Mouse (Mus musculus) MEL (cell line): Measurements from ENCODE around the gene Rinl. TPM values are rescaled to one million over a fixed set of nuclear protein-coding genes. Genes with fewer than 3 reads are reported as not detected.
A peak's percentile ranks its signal among the peaks of the same experiment; 100 is the strongest.

Source experiments
- DNase-seq: peaks from one replicate; pipeline ENCODE4 v3.0.0; 2011; ENCODE audit warnings: low read depth, low spot score
- H3K27ac ChIP-seq: 2 replicates; pipeline ENCODE4 v1.5.1; 2012; ENCODE audit warnings: low read depth, mild to moderate bottlenecking, control low read depth, low read length, moderate library complexity; ENCODE audit not compliant: control insufficient read depth
- H3K27me3 ChIP-seq, 2 experiments: fragments of 150-350 bp in 1 of 2; sonication (generic) in 1 of 2; 2 replicates each; pipeline ENCODE4 v1.6.1; 2012; ENCODE audit warnings: low read length in 2 of 2, mild to moderate bottlenecking in 2 of 2, improper control_type of control experiment in 1 of 2, moderate library complexity in 1 of 2; ENCODE audit not compliant: insufficient read depth in 2 of 2, control insufficient read depth in 1 of 2
- H3K36me3 ChIP-seq, 2 experiments: 2 replicates each; pipeline ENCODE4 v1.6.1; 2012 to 2014; ENCODE audit warnings: low read length in 2 of 2, improper control_type of control experiment in 1 of 2, inconsistent platforms in 1 of 2, mild to moderate bottlenecking in 1 of 2; ENCODE audit not compliant: insufficient read depth in 2 of 2, control insufficient read depth in 1 of 2
- H3K4me1 ChIP-seq, 2 experiments: fragments of 150-350 bp in 1 of 2; sonication (generic) in 1 of 2; 2 replicates each; pipeline ENCODE4 v1.6.1; 2012; ENCODE audit warnings: low read length in 2 of 2, improper control_type of control experiment in 1 of 2, mild to moderate bottlenecking in 1 of 2; ENCODE audit not compliant: insufficient read depth in 2 of 2, control insufficient read depth in 1 of 2
- H3K4me3 ChIP-seq, 2 experiments: fragments of 150-350 bp in 1 of 2; sonication (generic) in 1 of 2; 2 replicates each; pipeline ENCODE4 v1.5.1; 2012; ENCODE audit warnings: low read depth in 2 of 2, low read length in 2 of 2, mild to moderate bottlenecking in 2 of 2, moderate library complexity in 2 of 2, control low read depth in 1 of 2, improper control_type of control experiment in 1 of 2; ENCODE audit not compliant: control insufficient read depth in 1 of 2, insufficient read depth in 1 of 2
- H3K79me2 ChIP-seq: 2 replicates; pipeline ENCODE4 v1.6.1; 2012; ENCODE audit warnings: mild to moderate bottlenecking, low read length, moderate library complexity; ENCODE audit not compliant: control insufficient read depth, poor library complexity, insufficient read depth
- H3K9ac ChIP-seq: 2 replicates; pipeline ENCODE4 v1.6.1; 2012; ENCODE audit warnings: low read depth, mild to moderate bottlenecking, control low read depth, low read length, moderate library complexity; ENCODE audit not compliant: control insufficient read depth, poor library complexity, severe bottlenecking
- H3K9me3 ChIP-seq: fragments of 150-350 bp; sonication (generic); replicated peaks from 2 replicates; pipeline ENCODE4 v1.6.1; 2012; ENCODE audit warnings: mild to moderate bottlenecking, low read length, improper control_type of control experiment, moderate library complexity; ENCODE audit not compliant: insufficient read depth
- BHLHE40 ChIP-seq: IDR thresholded peaks from 2 replicates; pipeline ENCODE4 v1.6.1; 2012; ENCODE audit warnings: low read depth, mild to moderate bottlenecking, inconsistent platforms, low read length, improper control_type of control experiment, borderline replicate concordance
- CHD1 ChIP-seq: IDR thresholded peaks from 2 replicates; pipeline ENCODE4 v1.6.1; 2012; ENCODE audit warnings: low read depth, mild to moderate bottlenecking, inconsistent platforms, low read length, improper control_type of control experiment
- CHD2 ChIP-seq: IDR thresholded peaks from 2 replicates; pipeline ENCODE4 v1.6.1; 2011; ENCODE audit warnings: low read length, improper control_type of control experiment
- E2F4 ChIP-seq: IDR thresholded peaks from 2 replicates; pipeline ENCODE4 v1.6.1; 2011; ENCODE audit warnings: low read depth, low read length, improper control_type of control experiment, borderline replicate concordance
- ETS1 ChIP-seq: IDR thresholded peaks from 2 replicates; pipeline ENCODE4 v1.6.1; 2012; ENCODE audit warnings: low read depth, mild to moderate bottlenecking, inconsistent platforms, low read length, improper control_type of control experiment, moderate library complexity
- GABPA ChIP-seq: IDR thresholded peaks from 2 replicates; pipeline ENCODE4 v1.6.1; 2012; ENCODE audit warnings: low read depth, mild to moderate bottlenecking, inconsistent platforms, low read length, improper control_type of control experiment, moderate library complexity
- GATA1 ChIP-seq: IDR thresholded peaks from 2 replicates; pipeline ENCODE4 v1.6.1; 2011; ENCODE audit warnings: low read depth, low read length, improper control_type of control experiment
- HCFC1 ChIP-seq: IDR thresholded peaks from 2 replicates; pipeline ENCODE4 v1.6.1; 2012; ENCODE audit warnings: low read depth, mild to moderate bottlenecking, inconsistent platforms, low read length, improper control_type of control experiment, moderate library complexity
- JUND ChIP-seq: IDR thresholded peaks from 2 replicates; pipeline ENCODE4 v1.6.1; 2011; ENCODE audit warnings: low read depth, mild to moderate bottlenecking, improper control_type of control experiment, low read length
- MEF2A ChIP-seq: IDR thresholded peaks from 2 replicates; pipeline ENCODE4 v1.6.1; 2014; ENCODE audit warnings: low read depth, mild to moderate bottlenecking, inconsistent platforms, low read length, improper control_type of control experiment; ENCODE audit not compliant: poor library complexity, insufficient replicate concordance, severe bottlenecking; ENCODE audit errors: extremely low read depth
- MXI1 ChIP-seq: IDR thresholded peaks from 2 replicates; pipeline ENCODE4 v1.6.1; 2011; ENCODE audit warnings: mild to moderate bottlenecking, low read depth, low read length, improper control_type of control experiment
- MYB ChIP-seq: IDR thresholded peaks from 2 replicates; pipeline ENCODE4 v1.6.1; 2011; ENCODE audit warnings: mild to moderate bottlenecking, low read depth, low read length, improper control_type of control experiment
- MYC ChIP-seq: IDR thresholded peaks from 2 replicates; pipeline ENCODE4 v1.6.1; 2011; ENCODE audit warnings: low read depth, mild to moderate bottlenecking, low read length, improper control_type of control experiment, moderate library complexity
- NELFE ChIP-seq: IDR thresholded peaks from 2 replicates; pipeline ENCODE4 v1.6.1; 2011; ENCODE audit warnings: low read depth, low read length, improper control_type of control experiment
- NRF1 ChIP-seq: IDR thresholded peaks from 2 replicates; pipeline ENCODE4 v1.6.1; 2014; ENCODE audit warnings: low read depth, mild to moderate bottlenecking, inconsistent platforms, low read length, improper control_type of control experiment, moderate library complexity; ENCODE audit not compliant: poor library complexity, insufficient read depth, severe bottlenecking
- POLR2A ChIP-seq, 2 experiments: IDR thresholded peaks; 2 replicates each; pipeline ENCODE4 v1.6.1; 2011 to 2012; ENCODE audit warnings: low read length in 2 of 2, mild to moderate bottlenecking in 2 of 2, control low read depth in 1 of 2, improper control_type of control experiment in 1 of 2, low read depth in 1 of 2, moderate library complexity in 1 of 2; ENCODE audit not compliant: control insufficient read depth in 1 of 2, insufficient read depth in 1 of 2, poor library complexity in 1 of 2
- POLR2AphosphoS2 ChIP-seq: IDR thresholded peaks from 2 replicates; pipeline ENCODE4 v1.6.1; 2011; ENCODE audit warnings: low read length, improper control_type of control experiment
- POLR2AphosphoS5 ChIP-seq: IDR thresholded peaks from 2 replicates; pipeline ENCODE4 v1.6.1; 2012; ENCODE audit warnings: low read depth, borderline replicate concordance, mild to moderate bottlenecking, inconsistent platforms, low read length, moderate library complexity, mixed read lengths
- RAD21 ChIP-seq: IDR thresholded peaks from 2 replicates; pipeline ENCODE4 v1.6.1; 2011; ENCODE audit warnings: mild to moderate bottlenecking, low read depth, low read length, improper control_type of control experiment
- RCOR1 ChIP-seq: IDR thresholded peaks from 2 replicates; pipeline ENCODE4 v1.6.1; 2012; ENCODE audit warnings: low read depth, mild to moderate bottlenecking, inconsistent platforms, low read length, improper control_type of control experiment
- SIN3A ChIP-seq: IDR thresholded peaks from 2 replicates; pipeline ENCODE4 v1.6.1; 2012; ENCODE audit warnings: low read length, improper control_type of control experiment, inconsistent platforms
- SMC3 ChIP-seq: IDR thresholded peaks from 2 replicates; pipeline ENCODE4 v1.6.1; 2011; ENCODE audit warnings: low read depth, low read length, improper control_type of control experiment
- TBP ChIP-seq: IDR thresholded peaks from 2 replicates; pipeline ENCODE4 v1.8.0; 2011; ENCODE audit warnings: low read depth, low read length, improper control_type of control experiment
- TCF12 ChIP-seq: IDR thresholded peaks from 2 replicates; pipeline ENCODE4 v1.6.1; 2014; ENCODE audit warnings: low read depth, mild to moderate bottlenecking, inconsistent platforms, low read length, improper control_type of control experiment, moderate library complexity
- UBTF ChIP-seq: IDR thresholded peaks from 2 replicates; pipeline ENCODE4 v1.6.1; 2012; ENCODE audit warnings: low read depth, mild to moderate bottlenecking, inconsistent platforms, low read length, improper control_type of control experiment, moderate library complexity, borderline replicate concordance; ENCODE audit not compliant: insufficient read depth
- USF2 ChIP-seq, 2 experiments: IDR thresholded peaks; 2 replicates each; pipeline ENCODE4 v1.6.1; 2011 to 2012; ENCODE audit warnings: improper control_type of control experiment in 2 of 2, low read length in 2 of 2, borderline replicate concordance in 1 of 2, inconsistent platforms in 1 of 2, low read depth in 1 of 2, mild to moderate bottlenecking in 1 of 2; ENCODE audit not compliant: insufficient read depth in 1 of 2
- ZMIZ1 ChIP-seq: IDR thresholded peaks from 2 replicates; pipeline ENCODE4 v1.6.1; 2012; ENCODE audit warnings: low read depth, mild to moderate bottlenecking, inconsistent platforms, low read length, improper control_type of control experiment, moderate library complexity
- ZNF384 ChIP-seq: IDR thresholded peaks from 2 replicates; pipeline ENCODE4 v1.6.1; 2012; ENCODE audit warnings: low read depth, mild to moderate bottlenecking, inconsistent platforms, low read length, improper control_type of control experiment
- polyA plus RNA-seq, 2 experiments: library from polyadenylated mRNA; stranded (reverse) in 1 of 2; unstranded in 1 of 2; fragments of >175 nt in 1 of 2; fragments of >200 nt in 1 of 2; gene quantifications; 2 replicates each; pipeline versions ENCODE4 v1.2.1 to v1.2.4; 2012; ENCODE audit warnings: low replicate concordance in 2 of 2, low read depth in 1 of 2; ENCODE audit not compliant: insufficient read length in 2 of 2, insufficient read depth in 1 of 2, missing spikeins in 1 of 2
- total RNA-seq: library from RNA; depleted of rRNA; stranded (reverse); fragments of 300-350 nt; gene quantifications from 2 replicates; pipeline ENCODE4 v1.2.3, GENCODE M21; 2012

Gene Rinl
- total and polyA plus RNA-seq, 3 experiments, result 39.9 to 63.9 TPM; not detected in 1

DNA sequence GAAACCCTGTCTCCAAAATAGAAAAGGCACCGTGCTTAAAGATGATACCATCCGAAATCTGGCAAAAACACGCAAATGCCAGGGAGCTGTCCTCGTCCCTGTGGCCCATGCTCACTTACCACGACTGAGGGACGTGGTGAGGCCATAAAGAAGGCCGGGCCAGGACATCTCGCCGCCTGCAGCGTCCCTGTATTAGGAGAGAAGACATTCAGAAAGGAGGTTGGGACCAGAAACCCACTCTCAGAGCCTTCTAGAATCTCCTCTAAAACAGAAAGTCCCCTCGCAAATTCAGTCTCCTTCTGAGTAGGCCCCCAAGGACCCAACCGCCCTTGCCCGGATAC lies 47.4 kb upstream of the Rinl start:
- Histone ChIP-seq H3K9ac (peak overlapping the region; percentile 86), H3K36me3 (no peaks in the 10 kb centered on the region), H3K4me1 (peaks cover 0 to 4% of the 10 kb centered on the region in 2 experiments; a peak in 1 of 4 replicates), H3K27ac (peak overlapping the region; percentile 57), H3K9me3 (no peaks in the 10 kb centered on the region), H3K79me2 (peaks cover 5% of the 10 kb centered on the region; the same call in 1 of the 2 replicates), H3K27me3 (no peaks in the 10 kb centered on the region), H3K4me3 (peak overlapping the region; percentile 62 to 86)
- TF ChIP-seq ZNF384 (no peak), POLR2AphosphoS5 (no peak), NELFE (no peak), RCOR1 (no peak), MYC (no peak), GABPA (no peak), POLR2AphosphoS2 (no peak), CHD2 (no peak), CHD1 (no peak), SMC3 (no peak), MYB (no peak), USF2 (IDR thresholded peaks at IDR 0.05; ENCODE audit: borderline replicate concordance in 1 of 2, insufficient read depth in 1 of 2, low read depth in 1 of 2, low read length in 2 of 2) (no peak), MEF2A (no peak), RAD21 (no peak), SIN3A (no peak; the same call in 1 of the 2 replicates), JUND (no peak), GATA1 (no peak), TCF12 (no peak), ETS1 (no peak)
- DNase-seq, result no peak

DNA sequence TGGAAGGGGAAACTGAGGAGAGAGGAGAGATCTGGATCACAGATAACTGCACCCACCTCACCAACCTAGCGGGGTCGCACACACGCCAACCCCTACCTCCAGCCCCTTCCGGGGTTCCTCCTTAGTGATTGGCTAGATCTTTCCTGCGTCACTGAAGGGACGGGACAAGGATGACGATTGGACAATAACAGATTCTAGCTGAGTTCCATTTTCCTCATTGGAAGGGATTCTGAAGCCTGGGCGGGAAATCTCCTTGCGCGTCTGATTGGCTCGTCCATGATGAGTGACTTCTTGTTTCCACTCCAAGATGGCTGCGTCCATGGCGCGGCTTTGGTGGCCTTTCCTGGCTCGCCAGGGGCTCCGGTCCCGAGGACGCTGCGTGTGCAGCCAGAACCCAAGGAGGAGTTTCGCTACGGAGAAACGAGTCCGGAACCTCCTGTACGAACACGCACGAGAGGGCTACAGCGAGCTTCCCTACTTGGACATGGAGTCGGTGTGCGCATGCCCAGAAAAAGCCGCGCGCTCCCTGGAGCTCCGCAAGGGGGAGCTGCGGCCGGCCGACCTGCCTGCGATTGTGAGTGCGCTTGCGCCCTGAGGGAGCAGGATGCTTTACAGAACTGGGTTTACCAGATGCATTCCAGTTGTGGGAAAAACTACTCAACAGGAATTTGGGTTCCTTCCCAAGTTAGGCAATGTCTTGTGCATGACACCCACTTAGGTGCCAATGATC lies 46.9 kb upstream of the Rinl start, which contains the start of the genes Mrps12 and Sars2:
Mrps12 (minus strand) TSS at position 112 of the 730 bp plus-strand sequence.
Sars2 (plus strand) TSS at position 284 of the 730 bp plus-strand sequence.
- peak within 1 kb of the TSS; percentile 89 for H3K9ac ChIP-seq
- TF ChIP-seq POLR2A (IDR thresholded peaks at IDR 0.05; ENCODE audit: control insufficient read depth in 1 of 2, insufficient read depth in 1 of 2, low read depth in 1 of 2, low read length in 2 of 2, poor library complexity in 1 of 2) (peak; percentile 73 to 96), CHD1 (no peak), TCF12 (no peak), ETS1 (no peak), NRF1 (peak; percentile 83), POLR2AphosphoS2 (peak; percentile 81), E2F4 (peak; percentile 95), ZMIZ1 (0 out of 2 replicates have a peak, but pooled peaks have one; percentile 74), CHD2 (peak; percentile 67; the same call in 1 of the 2 replicates), MYC (peak; percentile 73; the same call in 1 of the 2 replicates), TBP (peak; percentile 74), BHLHE40 (no peak), MXI1 (no peak; the same call in none of the 2 replicates), SIN3A (peak; percentile 57; the same call in 1 of the 2 replicates), SMC3 (peak; percentile 59), MEF2A (no peak), GATA1 (peak; percentile 89), HCFC1 (peak; percentile 82), UBTF (no peak)

More for the DNA sequence above, 46.9 kb upstream of the Rinl start, which contains the start of the genes Mrps12 and Sars2:
- H3K4me1 ChIP-seq, result peaks cover 0 to 4% of the 10 kb centered on the region in 2 experiments; a peak in 1 of 4 replicates
- H3K36me3 ChIP-seq, result no peaks in the 10 kb centered on the region
- no peaks in the 10 kb centered on the region for H3K27me3 ChIP-seq
- H3K79me2 ChIP-seq, result peaks cover 5% of the 10 kb centered on the region; the same call in 1 of the 2 replicates
- no peaks in the 10 kb centered on the region for H3K9me3 ChIP-seq
- peak within 1 kb of the TSS; percentile 82 for H3K27ac ChIP-seq
- peak within 1 kb of the TSS; percentile 69 to 86 for H3K4me3 ChIP-seq
- peak; percentile 99 for DNase-seq
